Mouse (Mus musculus) megakaryocyte, adult 5-6 weeks (primary cell): Measurements from ENCODE around the gene Elavl4. TPM values are rescaled to one million over a fixed set of nuclear protein-coding genes. Genes with fewer than 3 reads are reported as not detected.

Experiments used
- ATAC-seq: 2 replicates; pipeline ENCODE4 v1.8.0; 2016; ENCODE audit warnings: mild to moderate bottlenecking, inconsistent platforms; ENCODE audit not compliant: poor library complexity, severe bottlenecking
- total RNA-seq, 2 experiments: library from RNA; stranded (forward) in 1 of 2; stranded (reverse) in 1 of 2; fragments of 153-499, 151-499 nt in 1 of 2; fragments of 221-1000, 200-1000 nt in 1 of 2; gene quantifications; 2 replicates each; pipeline versions ENCODE4 v1.2.3 to v1.2.4; 2015 to 2017

Elavl4 gene
- total RNA-seq (2015) = not detected in 2 replicates
- not detected in 2 replicates for total RNA-seq (2017)

GRCm38 (mm10) chr4:110351178-110352000 is at the start of gene Elavl4:
Gene Elavl4, minus strand, starts transcription at chr4:110351909.
- no peak; the same call in 1 of the 2 replicates for ATAC-seq

GRCm38 (mm10) chr4:110397618-110398045 is 45.9 kb upstream of the Elavl4 start, which contains the start of gene Agbl4:
Gene Agbl4, plus strand, starts transcription at chr4:110397661.
- ATAC-seq = no peak

DNA sequence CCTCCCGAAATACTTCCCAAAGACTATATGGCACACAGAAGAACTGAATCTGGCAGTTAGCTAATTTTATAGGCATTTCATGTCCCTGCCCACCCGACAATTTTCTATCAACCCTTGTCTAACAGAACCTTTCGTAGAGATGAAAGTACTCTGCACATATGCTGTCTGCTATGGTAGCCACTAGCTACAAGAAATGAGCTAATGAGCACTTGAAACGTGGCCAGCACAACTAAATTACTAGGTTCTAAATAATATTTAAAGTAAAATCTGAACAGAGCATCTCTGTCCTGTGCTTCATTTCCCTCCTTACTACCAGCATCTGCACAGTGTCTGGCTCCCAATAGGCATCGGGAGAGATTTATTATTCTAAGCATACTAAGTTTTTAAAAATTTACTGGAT is 44.5 kb upstream of the Elavl4 start:
- ATAC-seq = no peak

DNA sequence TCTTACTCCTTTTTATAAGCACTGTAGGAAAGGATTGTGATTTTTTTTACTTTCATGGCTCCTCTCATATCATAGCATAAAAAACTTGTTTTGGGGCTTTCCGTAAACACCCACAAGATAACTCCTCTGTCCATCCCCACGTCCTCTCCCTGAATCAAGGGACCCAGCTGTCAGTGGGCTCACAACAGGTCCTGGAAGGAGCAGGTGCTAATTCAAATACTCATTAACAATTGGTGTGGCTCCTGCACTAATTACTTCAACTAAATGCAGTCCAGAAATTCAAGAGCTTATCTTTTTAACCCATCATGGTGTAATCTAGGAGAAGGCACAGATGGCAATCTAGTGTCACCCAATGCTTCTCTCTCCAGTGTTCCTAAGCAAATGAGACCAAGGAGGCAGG is 8.9 kb upstream of the Elavl4 start:
- ATAC-seq = no peak

GRCm38 (mm10) chr4:110352001-110352369 is 276 bp upstream of the Elavl4 start:
- no peak for ATAC-seq

- no peak for ATAC-seq
Measured at GRCm38 (mm10) chr4:110350856-110351177, 892 bp downstream of the Elavl4 start.

GRCm38 (mm10) chr4:110323912-110324311 is 27.8 kb downstream of the Elavl4 start:
- no peak for ATAC-seq

- no peak for ATAC-seq
Measured at GRCm38 (mm10) chr4:110312126-110312525, 39.6 kb downstream of the Elavl4 start.

DNA sequence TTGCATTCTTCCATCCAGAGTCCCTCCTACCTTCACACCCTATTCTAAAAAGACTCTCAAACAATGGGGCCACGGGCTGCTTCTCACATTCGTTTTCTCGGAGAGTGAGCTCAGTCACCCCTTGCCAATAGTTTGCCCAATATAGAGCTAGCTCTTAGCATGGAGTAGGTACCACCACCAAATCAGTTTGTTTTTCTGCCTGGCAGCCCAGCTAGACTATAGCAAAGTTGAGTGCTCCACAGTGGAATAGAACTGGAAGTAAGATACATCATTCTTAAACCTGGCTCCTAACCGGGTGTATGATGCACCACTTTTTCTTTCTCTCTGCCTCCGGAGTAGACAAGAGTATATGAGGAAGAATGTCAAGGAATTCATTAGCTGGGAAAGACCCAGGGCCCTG is 44.7 kb downstream of the Elavl4 start:
- no peak for ATAC-seq

DNA sequence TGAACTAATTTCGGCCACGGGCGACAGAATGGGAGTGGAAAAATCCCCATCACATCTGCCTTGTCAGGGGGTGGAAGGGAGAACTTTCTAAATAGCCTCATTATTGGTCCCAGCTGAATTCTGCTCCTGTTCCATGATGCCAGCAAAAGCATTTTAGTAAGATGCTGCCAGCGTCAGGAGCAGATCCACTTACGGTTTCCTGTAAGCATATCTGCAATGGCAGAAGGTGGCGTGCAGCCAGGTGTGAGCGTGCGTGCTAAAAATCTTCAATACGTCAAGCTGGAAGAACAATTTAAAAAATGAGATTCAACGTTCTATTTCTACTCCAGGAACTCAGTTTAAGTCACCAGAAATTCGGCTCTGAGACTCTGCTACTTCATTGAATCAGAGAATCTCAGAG is 45.1 kb downstream of the Elavl4 start:
- ATAC-seq = no peak

DNA sequence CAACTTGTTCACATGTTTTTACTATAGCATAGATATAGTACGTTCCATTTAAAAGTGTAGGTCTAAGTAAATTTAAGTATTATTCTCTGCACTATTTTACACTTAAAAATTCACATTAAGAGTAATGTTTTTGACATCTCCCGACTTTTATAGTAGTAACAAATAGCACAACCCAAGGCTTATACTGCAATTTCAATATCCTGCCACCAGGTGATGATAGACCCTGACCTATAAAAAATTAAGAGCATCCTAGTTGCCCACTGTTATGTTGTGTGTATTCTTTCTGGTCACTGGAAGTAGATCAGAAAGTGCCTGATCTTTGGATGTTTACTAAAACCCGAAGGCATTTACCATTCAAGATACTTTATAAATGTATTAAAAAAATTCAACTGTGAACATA is 55.9 kb downstream of the Elavl4 start:
- ATAC-seq = no peak

- ATAC-seq = no peak
Measured at GRCm38 (mm10) chr4:110293238-110293637, 58.5 kb downstream of the Elavl4 start.

DNA sequence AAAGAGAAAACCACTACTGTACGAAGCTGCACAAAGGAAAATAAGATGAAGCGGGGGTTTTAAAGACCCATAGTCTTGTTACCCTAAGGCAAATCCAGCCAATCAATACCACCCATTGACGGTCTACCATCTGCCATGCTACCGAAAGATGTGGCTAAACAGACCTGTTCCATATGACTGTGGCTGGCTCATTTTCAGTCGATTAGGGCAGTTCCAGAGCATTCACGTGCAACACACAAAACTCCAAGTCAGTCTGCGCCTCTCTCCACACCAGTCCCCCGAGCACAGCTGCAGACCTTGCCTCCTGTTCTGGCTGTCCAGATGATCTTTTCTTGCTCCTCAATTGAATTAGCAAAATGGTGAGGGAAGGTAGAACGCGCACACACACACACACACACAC is 59.2 kb downstream of the Elavl4 start:
- ATAC-seq = no peak

GRCm38 (mm10) chr4:110290544-110291095 is 61.1 kb downstream of the Elavl4 start:
- no peak for ATAC-seq

GRCm38 (mm10) chr4:110290056-110290455 is 61.7 kb downstream of the Elavl4 start:
- ATAC-seq = no peak

DNA sequence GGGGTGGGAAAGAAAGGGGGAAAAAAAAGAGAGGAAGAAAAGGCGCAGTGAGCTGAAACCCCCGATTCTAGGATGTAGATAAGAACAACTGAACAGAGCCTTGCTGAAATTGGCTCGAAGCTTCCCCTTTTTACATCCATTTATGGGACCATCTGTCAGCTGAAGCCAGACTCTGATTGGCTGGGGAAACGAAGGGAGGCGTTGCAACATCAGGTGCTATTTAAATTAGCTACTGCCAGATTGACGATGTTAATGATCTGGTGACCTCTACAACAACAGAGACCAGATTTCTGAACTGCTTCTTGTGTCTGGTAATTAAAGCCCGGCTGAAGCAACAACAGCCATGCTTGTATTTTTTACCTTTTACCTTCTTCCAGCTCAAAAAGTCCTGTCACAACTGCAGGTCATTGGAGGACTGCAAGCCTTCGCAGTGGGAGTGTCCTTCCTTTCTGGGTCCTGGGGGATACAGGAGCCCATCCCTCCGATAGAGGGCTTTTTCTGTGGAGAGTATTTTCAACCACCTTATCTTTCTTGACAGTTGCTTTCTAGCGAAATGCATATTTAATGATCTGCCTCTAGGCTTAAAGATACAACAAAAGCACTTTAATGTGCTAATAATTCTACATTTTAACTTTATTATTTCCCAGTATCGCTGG is 64.2 kb downstream of the Elavl4 start:
- ATAC-seq = no peak

DNA sequence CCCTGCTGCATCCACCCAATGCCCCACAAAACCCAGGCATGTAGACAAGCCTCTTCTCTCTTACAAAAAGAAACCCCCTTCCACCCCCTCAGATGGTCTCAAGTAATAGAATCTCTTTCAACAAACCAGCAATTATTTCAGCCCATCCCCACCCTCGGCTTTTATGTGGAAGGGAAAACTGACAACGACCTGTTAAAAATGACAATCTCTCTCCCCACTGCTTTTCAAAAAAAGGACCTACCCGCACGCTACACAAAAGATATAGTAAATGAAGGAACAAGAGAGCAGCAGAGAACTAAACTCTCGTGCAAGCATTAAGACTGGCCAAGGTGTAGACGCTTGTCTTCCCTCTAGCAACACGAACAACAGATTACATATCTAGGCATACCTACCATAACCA is 64.9 kb downstream of the Elavl4 start:
- ATAC-seq = no peak

GRCm38 (mm10) chr4:110286371-110286781 is 65.3 kb downstream of the Elavl4 start:
- no peak for ATAC-seq

DNA sequence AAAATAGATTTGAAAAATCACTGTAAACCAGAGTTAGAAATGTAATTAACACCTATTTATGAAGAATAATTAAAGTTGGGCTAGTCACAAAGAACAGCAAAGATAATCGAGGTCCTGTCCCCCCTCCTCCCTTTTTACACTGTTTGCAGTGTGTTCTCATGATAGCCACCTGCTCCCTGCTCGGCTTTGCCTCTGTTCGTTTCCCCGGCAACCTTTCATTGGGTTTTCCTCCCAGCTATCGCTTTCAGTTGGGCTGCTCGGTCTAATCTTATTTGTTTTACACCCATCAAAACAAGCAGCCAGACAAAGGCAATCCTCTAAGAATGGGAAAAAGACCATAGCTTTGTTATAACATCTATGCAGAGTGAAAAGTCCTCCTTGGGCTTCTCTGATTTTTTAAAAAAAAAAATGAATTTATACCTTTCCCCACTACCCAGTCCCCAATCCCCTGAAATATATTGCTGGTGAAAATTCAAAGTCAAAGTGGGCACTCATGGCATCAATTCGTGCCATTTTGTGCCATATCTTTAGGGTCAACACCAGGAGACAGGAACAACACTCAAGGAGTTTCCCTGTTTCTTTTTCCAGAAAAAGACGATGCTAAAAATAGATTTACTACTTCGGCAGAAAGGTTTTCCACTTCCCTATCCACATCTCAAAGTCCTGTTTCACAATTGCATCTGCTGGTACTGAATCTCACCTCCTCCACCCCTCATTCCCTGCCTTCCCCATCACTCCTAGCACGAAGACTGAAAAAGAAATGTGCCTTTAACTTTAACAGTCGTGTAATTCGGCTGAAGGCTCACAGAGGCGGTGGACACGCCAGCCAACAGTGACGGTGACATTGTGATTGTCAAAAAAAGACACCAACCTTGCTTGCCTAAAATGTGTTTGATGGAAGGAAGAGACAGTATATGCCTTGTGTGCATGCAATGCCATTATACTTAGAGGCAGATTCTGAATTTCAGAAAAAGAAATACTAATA is 66.1 kb downstream of the Elavl4 start:
- ATAC-seq = no peak

DNA sequence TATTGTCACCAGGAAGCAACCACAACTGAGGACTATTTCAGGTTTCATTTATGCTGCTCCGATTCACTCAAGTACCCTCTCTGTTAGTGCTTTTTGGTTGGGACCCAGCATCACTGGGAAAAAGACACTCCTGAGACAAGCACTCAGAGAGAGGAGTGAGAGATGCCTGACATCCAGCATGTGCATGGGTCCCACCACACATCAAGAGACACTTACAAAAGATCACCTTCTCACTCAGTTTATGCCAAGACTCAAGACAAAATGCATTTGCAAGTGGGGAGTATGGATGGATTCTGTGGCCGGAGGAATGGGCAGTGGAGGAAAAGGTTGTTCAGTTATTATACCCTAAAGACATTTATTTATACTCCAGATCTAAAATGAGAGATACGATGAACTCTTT is 67.3 kb downstream of the Elavl4 start:
- no peak for ATAC-seq

DNA sequence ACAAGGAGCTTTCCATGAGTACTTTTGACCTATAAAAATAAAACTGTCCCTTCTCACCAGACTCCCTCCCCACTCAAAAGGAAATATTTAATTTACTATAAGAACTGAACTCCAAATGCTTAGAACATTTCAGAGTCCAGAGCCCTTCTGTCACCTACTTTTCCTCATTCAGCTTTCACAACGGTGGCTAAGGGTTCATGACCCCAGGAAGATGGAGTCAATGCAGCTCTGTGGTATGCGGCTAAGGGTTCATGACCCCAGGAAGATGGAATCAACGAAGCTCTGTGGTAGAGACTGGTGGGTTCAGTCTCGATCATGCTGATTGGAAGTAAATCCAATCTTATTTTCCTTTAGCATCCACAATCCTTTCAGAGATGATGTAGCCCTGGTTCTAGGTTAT is 81.7 kb downstream of the Elavl4 start:
- no peak for ATAC-seq
